Mouse (Mus musculus): ENCODE results near the gene Camk2d. TPM values are rescaled to one million over a fixed set of nuclear protein-coding genes. Genes with fewer than 3 reads are reported as not detected.

Gene Camk2d
- polyA plus RNA-seq, 1 experiment from 2014 or later: 40.9 TPM

GRCm38 (mm10) chr3:126737128-126737527 is 141.0 kb downstream of the Camk2d start:
- H3K27me3 ChIP-seq (replicated peaks; ENCODE audit: control insufficient read depth, insufficient read depth, low read length): no peaks in the 10 kb centered on the region
- WGBS: 89% methylated on average over 2 of the region's 2 CpGs
- no peak for DNase-seq (ENCODE audit: low spot score)
- no peak overlapping the region for H3K4me3 ChIP-seq (ENCODE audit: low read depth, low read length)
- H3K27ac ChIP-seq (replicated peaks; ENCODE audit: low read depth, low read length): no peak overlapping the region
- peaks cover 4% of the 10 kb centered on the region; the same call in 1 of the 2 replicates for H3K4me1 ChIP-seq (ENCODE audit: control insufficient read depth, insufficient read depth, low read length)
- no peak overlapping the region for H3K9ac ChIP-seq (ENCODE audit: low read depth, low read length)
- H3K4me2 ChIP-seq (ENCODE audit: low read depth, low read length): no peak overlapping the region
- H3K9me3 ChIP-seq (ENCODE audit: control insufficient read depth, low read length): no peaks in the 10 kb centered on the region
- H3K36me3 ChIP-seq (ENCODE audit: control insufficient read depth, insufficient read depth, low read length): no peaks in the 10 kb centered on the region
- ATAC-seq (ENCODE audit: low read depth): no peak

- WGBS: 88% methylated on average over 1 of the region's 1 CpGs
- DNase-seq (ENCODE audit: low spot score): no peak
- H3K27me3 ChIP-seq (replicated peaks; ENCODE audit: control insufficient read depth, insufficient read depth, low read length): no peaks in the 10 kb centered on the region
Measured at GRCm38 (mm10) chr3:126740146-126740545, 144.0 kb downstream of the Camk2d start.

GRCm38 (mm10) chr3:126744432-126745133 is 148.5 kb downstream of the Camk2d start:
- Histone ChIP-seq H3K4me2 (ENCODE audit: low read depth, low read length) (no peak overlapping the region), H3K27me3 (replicated peaks; ENCODE audit: control insufficient read depth, insufficient read depth, low read length) (no peaks in the 10 kb centered on the region), H3K4me1 (ENCODE audit: control insufficient read depth, insufficient read depth, low read length) (no peaks in the 10 kb centered on the region), H3K4me3 (ENCODE audit: low read depth, low read length) (no peak overlapping the region), H3K36me3 (ENCODE audit: control insufficient read depth, insufficient read depth, low read length) (no peaks in the 10 kb centered on the region), H3K9me3 (ENCODE audit: control insufficient read depth, low read length) (no peaks in the 10 kb centered on the region), H3K27ac (replicated peaks; ENCODE audit: low read depth, low read length) (no peak overlapping the region), H3K9ac (ENCODE audit: low read depth, low read length) (no peak overlapping the region)
- ATAC-seq (ENCODE audit: low read depth) (no peak), DNase-seq (ENCODE audit: low spot score) (no peak)
- 63% methylated on average over 3 of the region's 3 CpGs for WGBS

More at GRCm38 (mm10) chr3:126740146-126740545, 144.0 kb downstream of the Camk2d start:
- peaks cover 4% of the 10 kb centered on the region; the same call in 1 of the 2 replicates for H3K4me1 ChIP-seq (ENCODE audit: control insufficient read depth, insufficient read depth, low read length)
- no peak overlapping the region for H3K9ac ChIP-seq (ENCODE audit: low read depth, low read length)
- no peak overlapping the region for H3K27ac ChIP-seq (replicated peaks; ENCODE audit: low read depth, low read length)
- H3K36me3 ChIP-seq (ENCODE audit: control insufficient read depth, insufficient read depth, low read length): no peaks in the 10 kb centered on the region
- no peaks in the 10 kb centered on the region for H3K9me3 ChIP-seq (ENCODE audit: control insufficient read depth, low read length)
- no peak overlapping the region for H3K4me3 ChIP-seq (ENCODE audit: low read depth, low read length)
- H3K4me2 ChIP-seq (ENCODE audit: low read depth, low read length): no peak overlapping the region
- ATAC-seq (ENCODE audit: low read depth): no peak

GRCm38 (mm10) chr3:126746148-126746803 is 150.2 kb downstream of the Camk2d start:
- WGBS: 68% methylated on average over 11 of the region's 11 CpGs

GRCm38 (mm10) chr3:126747628-126748027 is 151.5 kb downstream of the Camk2d start:
- DNase-seq (ENCODE audit: low spot score) (no peak), ATAC-seq (ENCODE audit: low read depth) (no peak)
- no peaks in the 10 kb centered on the region for H3K4me1 ChIP-seq (ENCODE audit: control insufficient read depth, insufficient read depth, low read length)
- H3K36me3 ChIP-seq (ENCODE audit: control insufficient read depth, insufficient read depth, low read length): no peaks in the 10 kb centered on the region
- no peak overlapping the region for H3K4me2 ChIP-seq (ENCODE audit: low read depth, low read length)
- WGBS: 80% methylated on average over 3 of the region's 3 CpGs
- no peak overlapping the region for H3K9ac ChIP-seq (ENCODE audit: low read depth, low read length)
- no peaks in the 10 kb centered on the region for H3K9me3 ChIP-seq (ENCODE audit: control insufficient read depth, low read length)
- no peak overlapping the region for H3K4me3 ChIP-seq (ENCODE audit: low read depth, low read length)
- no peak overlapping the region for H3K27ac ChIP-seq (replicated peaks; ENCODE audit: low read depth, low read length)
- no peaks in the 10 kb centered on the region for H3K27me3 ChIP-seq (replicated peaks; ENCODE audit: control insufficient read depth, insufficient read depth, low read length)

More at GRCm38 (mm10) chr3:126746148-126746803, 150.2 kb downstream of the Camk2d start:
- Histone ChIP-seq H3K4me2 (ENCODE audit: low read depth, low read length) (no peak overlapping the region), H3K9me3 (ENCODE audit: control insufficient read depth, low read length) (no peaks in the 10 kb centered on the region), H3K9ac (ENCODE audit: low read depth, low read length) (no peak overlapping the region), H3K4me1 (ENCODE audit: control insufficient read depth, insufficient read depth, low read length) (no peaks in the 10 kb centered on the region), H3K27me3 (replicated peaks; ENCODE audit: control insufficient read depth, insufficient read depth, low read length) (no peaks in the 10 kb centered on the region), H3K36me3 (ENCODE audit: control insufficient read depth, insufficient read depth, low read length) (no peaks in the 10 kb centered on the region), H3K4me3 (ENCODE audit: low read depth, low read length) (no peak overlapping the region), H3K27ac (replicated peaks; ENCODE audit: low read depth, low read length) (no peak overlapping the region)
- peak; percentile 41; the same call in 1 of the 2 replicates for ATAC-seq (ENCODE audit: low read depth)
- DNase-seq (ENCODE audit: low spot score): peak; percentile 45

GRCm38 (mm10) chr3:126751377-126752098 is 155.4 kb downstream of the Camk2d start:
- no peaks in the 10 kb centered on the region for H3K9me3 ChIP-seq (ENCODE audit: control insufficient read depth, low read length)
- H3K4me2 ChIP-seq (ENCODE audit: low read depth, low read length): no peak overlapping the region
- no peaks in the 10 kb centered on the region for H3K36me3 ChIP-seq (ENCODE audit: control insufficient read depth, insufficient read depth, low read length)
- no peaks in the 10 kb centered on the region for H3K4me1 ChIP-seq (ENCODE audit: control insufficient read depth, insufficient read depth, low read length)
- no peak for DNase-seq (ENCODE audit: low spot score)
- H3K27ac ChIP-seq (replicated peaks; ENCODE audit: low read depth, low read length): no peak overlapping the region
- no peaks in the 10 kb centered on the region for H3K27me3 ChIP-seq (replicated peaks; ENCODE audit: control insufficient read depth, insufficient read depth, low read length)
- ATAC-seq (ENCODE audit: low read depth): no peak
- no peak overlapping the region for H3K9ac ChIP-seq (ENCODE audit: low read depth, low read length)
- no peak overlapping the region for H3K4me3 ChIP-seq (ENCODE audit: low read depth, low read length)
- 79% methylated on average over 7 of the region's 7 CpGs for WGBS

GRCm38 (mm10) chr3:126752978-126753377 is 156.9 kb downstream of the Camk2d start:
- no peaks in the 10 kb centered on the region for H3K4me1 ChIP-seq (ENCODE audit: control insufficient read depth, insufficient read depth, low read length)
- H3K4me2 ChIP-seq (ENCODE audit: low read depth, low read length): no peak overlapping the region
- H3K9ac ChIP-seq (ENCODE audit: low read depth, low read length): no peak overlapping the region
- DNase-seq (ENCODE audit: low spot score) (no peak), ATAC-seq (ENCODE audit: low read depth) (peak; percentile 26; the same call in 1 of the 2 replicates)
- no peaks in the 10 kb centered on the region for H3K9me3 ChIP-seq (ENCODE audit: control insufficient read depth, low read length)
- H3K36me3 ChIP-seq (ENCODE audit: control insufficient read depth, insufficient read depth, low read length): no peaks in the 10 kb centered on the region
- H3K4me3 ChIP-seq (ENCODE audit: low read depth, low read length): no peak overlapping the region
- H3K27ac ChIP-seq (replicated peaks; ENCODE audit: low read depth, low read length): no peak overlapping the region
- WGBS: 73% methylated on average over 6 of the region's 6 CpGs
- H3K27me3 ChIP-seq (replicated peaks; ENCODE audit: control insufficient read depth, insufficient read depth, low read length): no peaks in the 10 kb centered on the region

- Histone ChIP-seq H3K9me3 (ENCODE audit: control insufficient read depth, low read length) (no peaks in the 10 kb centered on the region), H3K27me3 (replicated peaks; ENCODE audit: control insufficient read depth, insufficient read depth, low read length) (no peaks in the 10 kb centered on the region), H3K4me1 (ENCODE audit: control insufficient read depth, insufficient read depth, low read length) (no peaks in the 10 kb centered on the region), H3K4me3 (ENCODE audit: low read depth, low read length) (no peak overlapping the region), H3K4me2 (ENCODE audit: low read depth, low read length) (no peak overlapping the region), H3K36me3 (ENCODE audit: control insufficient read depth, insufficient read depth, low read length) (no peaks in the 10 kb centered on the region), H3K9ac (ENCODE audit: low read depth, low read length) (no peak overlapping the region), H3K27ac (replicated peaks; ENCODE audit: low read depth, low read length) (no peak overlapping the region)
- 81% methylated on average over 1 of the region's 1 CpGs for WGBS
- ATAC-seq (ENCODE audit: low read depth) (no peak), DNase-seq (ENCODE audit: low spot score) (no peak)
Measured at GRCm38 (mm10) chr3:126758398-126758797, 162.3 kb downstream of the Camk2d start.

All from embryonic facial prominence, embryonic 14.5 days (tissue).